Mouse (Mus musculus) heart, postnatal 0 days (tissue): ENCODE data around the gene Pde2a. TPM values are rescaled to one million over a fixed set of nuclear protein-coding genes. Genes with fewer than 3 reads are reported as not detected.

Experiments used
- ATAC-seq: fragments of 200-750 bp; cut with Nextera tagmentation; 2 replicates; pipeline ENCODE4 v1.8.0; 2017; ENCODE audit warnings: low read depth, moderate number of reproducible peaks, moderate library complexity; ENCODE audit not compliant: insufficient read depth
- DNase-seq: peaks from one replicate; pipeline ENCODE4 v3.0.0-alpha.2; 2016; ENCODE audit warnings: low spot score
- H3K27ac ChIP-seq: fragments of 300-500 bp; sonication (generic); 2 replicates; pipeline ENCODE4 v1.5.1; 2014; ENCODE audit warnings: low read depth, mild to moderate bottlenecking
- H3K27me3 ChIP-seq: fragments of 300-500 bp; sonication (generic); 2 replicates; pipeline ENCODE4 v1.6.1; 2014; ENCODE audit warnings: low read length, mixed read lengths; ENCODE audit not compliant: control insufficient read depth, insufficient read depth
- H3K36me3 ChIP-seq: fragments of 300-500 bp; sonication (generic); replicated peaks from 2 replicates; pipeline ENCODE4 v1.6.1; 2014; ENCODE audit warnings: low read length, mixed read lengths; ENCODE audit not compliant: control insufficient read depth, insufficient read depth
- H3K4me1 ChIP-seq: fragments of 300-500 bp; sonication (generic); 2 replicates; pipeline ENCODE4 v1.6.1; 2014; ENCODE audit warnings: antibody characterized with exemption; ENCODE audit not compliant: control insufficient read depth, insufficient read depth
- H3K4me2 ChIP-seq: fragments of 300-500 bp; sonication (generic); 2 replicates; pipeline ENCODE4 v1.6.1; 2014; ENCODE audit warnings: low read depth, mild to moderate bottlenecking, low read length, moderate library complexity
- H3K4me3 ChIP-seq: fragments of 300-500 bp; sonication (generic); 2 replicates; pipeline ENCODE4 v1.5.1; 2014; ENCODE audit warnings: low read depth, low read length
- H3K9ac ChIP-seq: fragments of 300-500 bp; sonication (generic); replicated peaks from 2 replicates; pipeline ENCODE4 v1.6.1; 2014; ENCODE audit warnings: low read depth, low read length, mixed read lengths
- H3K9me3 ChIP-seq: fragments of 300-500 bp; sonication (generic); replicated peaks from 2 replicates; pipeline ENCODE4 v1.6.1; 2016; ENCODE audit warnings: low read length; ENCODE audit not compliant: control insufficient read depth
- CTCF ChIP-seq: IDR thresholded peaks from 2 replicates; pipeline ENCODE4 v1.5.1; 2016; ENCODE audit warnings: antibody characterized with exemption, control low read depth, low read depth
- EP300 ChIP-seq: IDR thresholded peaks from 2 replicates; pipeline ENCODE4 v1.6.1; 2016; ENCODE audit warnings: antibody characterized with exemption, low read depth
- WGBS: fragments of 180-500 bp; shearing (Covaris S2); extraction: QIAGEN DNeasy Blood & Tissue Kit; methylation state at CpG from one replicate; pipeline ENCODE4 v1.1.7; 2014; 5-methylcytosine and 5-hydroxymethylcytosine counted together
- polyA plus RNA-seq: library from polyadenylated mRNA; unstranded; fragments of >200 nt; fragmentation: Nextera tagmentation; extraction: Ambion mirVana; gene quantifications from 2 replicates; pipeline ENCODE4 v1.2.1, GENCODE M21; 2015
- total RNA-seq: library from RNA; depleted of rRNA; stranded (reverse); fragments of >200 nt; gene quantifications from 2 replicates; pipeline ENCODE4 v1.2.3, GENCODE M21; 2014; ENCODE audit warnings: low replicate concordance

Gene Pde2a
- total and polyA plus RNA-seq, 2 experiments from 2014 or later: 4.7 to 19.3 TPM

- H3K27me3 ChIP-seq: peaks cover 24% of the 10 kb centered on the region
- no peak for TF ChIP-seq CTCF
- TF ChIP-seq EP300: no peak
- no peak for DNase-seq
- H3K9me3 ChIP-seq: no peaks in the 10 kb centered on the region
- H3K4me1 ChIP-seq: peaks cover 11% of the 10 kb centered on the region
- WGBS: 33% methylated on average over 7 of the region's 7 CpGs
- no peak overlapping the region for H3K27ac ChIP-seq
- H3K36me3 ChIP-seq: peaks cover 20% of the 10 kb centered on the region
- H3K4me3 ChIP-seq: no peak overlapping the region
- H3K4me2 ChIP-seq: no peak overlapping the region
- no peak overlapping the region for H3K9ac ChIP-seq
- peak; percentile 22; the same call in 1 of the 2 replicates for ATAC-seq
Measured at GRCm38 (mm10) chr7:101414661-101415511, 6.6 kb upstream of the Pde2a start.

GRCm38 (mm10) chr7:101415512-101416100 lies 5.9 kb upstream of the Pde2a start:
- H3K36me3 ChIP-seq: peaks cover 13% of the 10 kb centered on the region
- H3K27ac ChIP-seq: no peak overlapping the region
- H3K9ac ChIP-seq: no peak overlapping the region
- TF ChIP-seq CTCF (no peak), EP300 (no peak)
- no peak for DNase-seq
- H3K9me3 ChIP-seq: no peaks in the 10 kb centered on the region
- H3K4me1 ChIP-seq: peaks cover 11% of the 10 kb centered on the region
- no peak for ATAC-seq
- H3K4me2 ChIP-seq: no peak overlapping the region
- H3K27me3 ChIP-seq: peaks cover 26% of the 10 kb centered on the region
- H3K4me3 ChIP-seq: no peak overlapping the region
- WGBS: 26% methylated on average over 8 of the region's 8 CpGs

GRCm38 (mm10) chr7:101416391-101416790 lies 5.1 kb upstream of the Pde2a start:
- H3K9ac ChIP-seq: no peak overlapping the region
- H3K9me3 ChIP-seq: no peaks in the 10 kb centered on the region
- peaks cover 11% of the 10 kb centered on the region for H3K4me1 ChIP-seq
- ATAC-seq: no peak
- peaks cover 30% of the 10 kb centered on the region for H3K27me3 ChIP-seq
- H3K4me3 ChIP-seq: no peak overlapping the region
- no peak for DNase-seq
- WGBS: 37% methylated on average over 5 of the region's 5 CpGs
- no peak overlapping the region for H3K4me2 ChIP-seq
- no peak for TF ChIP-seq CTCF
- no peak for TF ChIP-seq EP300
- peaks cover 5% of the 10 kb centered on the region; the same call in 1 of the 2 replicates for H3K36me3 ChIP-seq
- no peak overlapping the region for H3K27ac ChIP-seq

GRCm38 (mm10) chr7:101419013-101419770 lies 2.3 kb upstream of the Pde2a start:
- H3K9ac ChIP-seq: no peak overlapping the region
- no peak for ATAC-seq
- 5% methylated on average over 27 of the region's 27 CpGs for WGBS
- no peaks in the 10 kb centered on the region for H3K9me3 ChIP-seq
- peaks cover 11% of the 10 kb centered on the region for H3K4me1 ChIP-seq
- no peak overlapping the region for H3K4me2 ChIP-seq
- TF ChIP-seq EP300 (no peak), CTCF (no peak)
- peaks cover 41% of the 10 kb centered on the region for H3K27me3 ChIP-seq
- no peak for DNase-seq
- no peak overlapping the region for H3K4me3 ChIP-seq
- no peak overlapping the region for H3K27ac ChIP-seq
- H3K36me3 ChIP-seq: no peaks in the 10 kb centered on the region

GRCm38 (mm10) chr7:101422069-101422468 lies 578 bp downstream of the Pde2a start:
- DNase-seq: peak; percentile 51
- Histone ChIP-seq H3K27ac (no peak overlapping the region), H3K9me3 (no peaks in the 10 kb centered on the region), H3K4me1 (no peaks in the 10 kb centered on the region), H3K9ac (no peak overlapping the region), H3K36me3 (no peaks in the 10 kb centered on the region), H3K4me2 (no peak overlapping the region), H3K27me3 (peaks cover 45% of the 10 kb centered on the region), H3K4me3 (no peak overlapping the region)
- 36% methylated on average over 3 of the region's 3 CpGs for WGBS
- 0 out of 2 replicates have a peak, but pooled peaks have one; percentile 25 for ATAC-seq
- TF ChIP-seq EP300: no peak
- no peak for TF ChIP-seq CTCF
